Mouse (Mus musculus): ENCODE results near the gene Vmn1r40.

The Vmn1r40 gene

GRCm38 (mm10) chr6:89707240-89707639 lies at the start of gene Vmn1r40:
Gene Vmn1r40, plus strand, starts transcription at chr6:89707540.
- DNase-seq (ENCODE audit: low spot score): no peak

DNA sequence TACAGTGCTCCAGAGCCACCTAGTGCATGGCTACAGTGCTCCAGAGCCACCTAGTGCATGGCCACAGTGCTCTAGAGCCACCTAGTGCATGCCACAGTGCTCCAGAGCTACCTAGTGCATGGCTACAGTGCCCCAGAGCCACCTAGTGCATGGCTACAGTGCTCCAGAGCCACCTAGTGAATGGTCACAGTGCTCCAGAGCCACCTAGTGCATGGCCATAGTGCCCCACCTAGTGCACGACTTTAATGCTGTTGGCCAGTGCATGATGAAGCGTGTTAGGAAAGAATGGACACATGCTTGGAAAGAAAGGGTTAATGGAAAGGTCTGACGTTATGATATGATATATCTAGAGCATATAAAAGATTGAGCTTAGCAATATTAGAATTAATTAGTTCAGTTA lies 49.0 kb upstream of the Vmn1r40 start:
- no peak for DNase-seq (ENCODE audit: low spot score)

- no peak for DNase-seq (ENCODE audit: low spot score)
Observed at GRCm38 (mm10) chr6:89658931-89659330, 48.4 kb upstream of the Vmn1r40 start.

- peak; percentile 66 for DNase-seq (ENCODE audit: low spot score)
Observed at GRCm38 (mm10) chr6:89659692-89660423, 47.5 kb upstream of the Vmn1r40 start.

- DNase-seq (ENCODE audit: low spot score): no peak
Observed at GRCm38 (mm10) chr6:89660490-89660889, 46.9 kb upstream of the Vmn1r40 start.

DNA sequence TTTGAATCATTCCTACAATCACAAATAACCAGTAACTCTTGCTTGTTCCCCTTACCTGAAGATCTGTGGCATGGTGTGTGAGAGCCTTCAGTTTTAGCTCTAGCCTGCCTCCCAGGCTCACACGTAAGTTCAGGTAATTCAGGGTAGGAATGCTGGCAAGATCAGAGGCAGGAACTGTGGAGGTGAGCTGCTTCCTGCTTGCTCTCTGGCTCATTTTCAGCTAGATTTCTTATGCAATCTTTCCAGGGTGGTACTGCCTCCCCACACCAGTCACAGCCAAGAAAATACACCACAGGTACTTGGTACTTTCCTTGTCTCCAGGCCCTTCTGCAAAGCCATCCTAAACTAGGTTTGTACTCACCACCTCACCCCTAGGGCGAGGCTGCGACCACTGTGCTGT lies 44.8 kb upstream of the Vmn1r40 start:
- no peak for DNase-seq (ENCODE audit: low spot score)

- DNase-seq (ENCODE audit: low spot score): no peak
Observed at GRCm38 (mm10) chr6:89665155-89665554, 42.2 kb upstream of the Vmn1r40 start.

- DNase-seq (ENCODE audit: low spot score): peak; percentile 13
Observed at GRCm38 (mm10) chr6:89665667-89666066, 41.7 kb upstream of the Vmn1r40 start.

DNA sequence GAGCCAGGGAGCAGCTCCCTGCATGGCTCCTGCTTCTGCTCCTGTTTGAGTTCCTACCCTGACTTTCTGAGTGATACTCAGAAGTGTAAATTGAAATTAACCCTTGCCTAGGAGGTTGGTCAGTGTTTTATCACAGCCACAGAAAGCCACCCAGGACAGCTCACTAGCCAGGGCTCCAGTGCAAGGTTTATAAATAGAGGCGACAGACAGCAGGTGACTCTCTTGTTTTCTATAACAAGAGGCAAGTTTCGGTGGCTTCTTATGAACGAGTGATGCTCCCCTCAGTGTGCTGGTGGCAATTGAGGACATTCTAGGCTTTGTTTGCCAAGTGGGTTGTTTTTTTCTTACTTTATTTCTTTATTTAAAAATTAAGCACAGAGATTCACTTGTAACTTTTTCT lies 40.4 kb upstream of the Vmn1r40 start:
- no peak for DNase-seq (ENCODE audit: low spot score)

DNA sequence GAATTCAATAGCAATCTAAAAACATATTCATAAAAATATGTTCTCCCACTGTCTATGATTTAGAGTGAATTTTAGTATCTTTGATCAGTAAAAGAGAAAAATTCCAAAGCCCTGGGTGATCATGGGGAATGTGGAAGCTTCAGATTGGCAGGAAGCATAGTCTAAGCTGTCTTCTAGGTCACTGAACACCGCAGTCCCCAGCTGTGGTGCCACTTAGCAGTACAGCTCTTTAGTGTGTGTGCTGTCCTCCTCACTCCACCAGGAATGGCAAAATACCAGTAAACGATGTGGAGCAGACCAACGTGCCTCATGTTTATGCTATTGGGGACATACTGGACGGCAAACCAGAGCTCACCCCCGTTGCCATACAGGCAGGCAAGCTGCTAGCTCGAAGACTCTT lies 37.8 kb upstream of the Vmn1r40 start:
- DNase-seq (ENCODE audit: low spot score): peak; percentile 30

DNA sequence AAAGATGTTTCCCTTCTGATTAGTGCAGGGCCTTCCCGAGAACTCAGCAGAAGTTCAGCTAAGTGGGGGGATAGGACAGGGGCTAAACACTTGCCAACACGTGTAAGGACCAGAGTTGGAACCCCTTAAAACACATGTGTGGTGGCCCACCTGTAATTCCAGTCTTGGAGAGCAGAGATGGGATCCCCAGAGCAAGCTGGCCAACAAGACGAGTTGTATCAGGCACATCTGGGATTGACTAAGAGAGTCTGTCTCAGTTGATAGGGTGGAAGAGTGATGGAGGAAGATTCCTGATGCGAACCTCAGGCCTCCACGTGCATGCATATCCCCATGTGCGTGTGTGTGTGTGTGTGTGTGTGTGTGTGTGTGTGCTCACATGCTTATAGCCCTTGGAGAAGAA lies 35.9 kb upstream of the Vmn1r40 start:
- peak; percentile 25 for DNase-seq (ENCODE audit: low spot score)

- DNase-seq (ENCODE audit: low spot score): no peak
Observed at GRCm38 (mm10) chr6:89672641-89673040, 34.7 kb upstream of the Vmn1r40 start.

DNA sequence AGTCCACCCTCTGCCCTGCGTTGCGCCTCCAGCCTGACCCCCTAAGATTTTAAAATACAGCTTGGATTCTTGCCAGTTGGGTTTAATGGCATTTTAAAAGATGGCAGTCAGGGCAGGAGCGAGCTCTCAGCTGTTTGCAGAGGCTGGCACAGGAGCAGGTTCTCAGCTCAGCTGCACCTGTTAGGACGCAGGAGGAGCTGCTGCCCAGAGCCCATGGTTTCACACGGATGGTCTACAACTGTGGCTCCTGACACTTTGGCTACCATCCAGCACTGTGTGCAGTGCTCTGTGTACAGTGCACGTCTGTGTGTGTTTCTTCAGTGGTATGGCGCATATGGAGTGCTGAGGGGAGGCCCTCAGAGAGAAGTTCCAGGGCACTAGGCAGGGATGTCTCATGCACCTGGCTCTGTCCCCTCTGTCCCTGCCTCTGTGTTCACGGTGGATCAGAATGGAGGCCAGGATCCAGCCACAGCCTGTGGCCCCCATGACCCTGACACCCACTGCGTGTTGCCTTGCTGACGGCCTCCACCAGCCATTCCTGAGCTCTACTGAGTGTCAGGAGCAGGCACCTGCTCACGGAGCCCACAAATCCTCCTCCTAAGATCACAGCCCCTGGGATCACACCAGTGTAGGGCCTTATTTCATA lies 34.1 kb upstream of the Vmn1r40 start:
- DNase-seq (ENCODE audit: low spot score): peak; percentile 37

DNA sequence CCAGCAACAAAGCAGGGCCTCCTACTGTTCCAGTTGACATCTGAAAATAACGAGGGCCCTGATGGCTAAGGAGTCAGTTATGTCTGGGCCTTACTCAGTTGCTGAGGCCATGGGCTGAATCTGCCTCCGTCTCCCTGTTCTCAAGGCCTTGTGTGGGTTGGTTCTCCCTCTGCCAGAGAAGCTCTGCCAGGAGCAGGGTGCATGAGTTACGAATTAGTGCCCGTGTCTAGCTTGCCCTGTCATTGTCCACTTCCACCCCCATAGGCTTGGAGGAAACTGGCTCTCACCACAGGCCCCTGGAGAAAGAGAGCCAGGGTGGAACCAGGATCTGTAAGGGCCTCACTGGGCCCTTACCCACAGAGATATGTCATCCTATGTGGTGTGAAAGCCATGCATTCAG lies 28.8 kb upstream of the Vmn1r40 start:
- no peak for DNase-seq (ENCODE audit: low spot score)

GRCm38 (mm10) chr6:89679291-89679835 lies 28.0 kb upstream of the Vmn1r40 start:
- peak; percentile 76 for DNase-seq (ENCODE audit: low spot score)

DNA sequence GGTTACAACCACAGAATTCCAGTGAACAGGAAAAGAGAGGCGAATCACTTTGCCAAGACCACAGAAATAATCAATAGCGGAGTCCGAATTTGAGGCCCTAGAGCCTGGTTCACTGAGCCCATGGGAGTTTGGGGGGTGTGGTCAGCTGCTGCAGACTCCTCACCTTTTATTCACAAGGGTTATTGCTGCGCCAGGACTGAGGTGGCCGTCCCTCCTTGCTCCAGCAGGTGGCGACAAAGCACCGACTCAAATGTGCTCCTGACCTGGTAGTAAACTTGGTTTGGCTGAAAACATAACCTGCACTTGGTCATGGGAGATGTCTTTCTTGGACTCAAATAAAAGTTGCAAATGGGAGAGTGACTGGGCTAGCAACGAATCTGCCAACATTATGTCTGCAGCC lies 27.2 kb upstream of the Vmn1r40 start:
- DNase-seq (ENCODE audit: low spot score): peak; percentile 90

- no peak for DNase-seq (ENCODE audit: low spot score)
Observed at GRCm38 (mm10) chr6:89684231-89684630, 23.1 kb upstream of the Vmn1r40 start.

GRCm38 (mm10) chr6:89687100-89687499 lies 20.2 kb upstream of the Vmn1r40 start:
- DNase-seq (ENCODE audit: low spot score): no peak

- no peak for DNase-seq (ENCODE audit: low spot score)
Observed at GRCm38 (mm10) chr6:89706624-89707023, 716 bp upstream of the Vmn1r40 start.

DNA sequence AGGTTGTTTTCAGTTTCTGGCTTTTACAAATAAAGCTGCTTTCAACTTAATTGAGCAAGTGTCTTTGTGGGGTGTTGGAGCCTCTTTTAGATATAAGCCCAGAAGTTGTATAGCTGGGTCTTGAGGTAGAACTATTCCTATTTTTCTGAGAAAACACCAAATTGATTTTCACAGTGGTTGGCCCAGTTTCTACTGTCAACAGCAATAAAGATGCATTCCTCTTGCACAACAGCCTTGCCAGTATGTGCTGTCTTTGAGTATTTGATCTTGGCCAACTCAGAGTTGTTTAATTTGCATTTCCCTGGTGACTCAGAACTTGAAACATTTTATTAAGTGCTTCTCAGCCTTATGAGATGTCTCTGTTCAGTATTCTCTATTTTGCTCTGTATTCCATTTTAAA lies 10.7 kb downstream of the Vmn1r40 start:
- no peak for DNase-seq (ENCODE audit: low spot score)

- DNase-seq (ENCODE audit: low spot score): no peak
Observed at GRCm38 (mm10) chr6:89740466-89740865, 33.1 kb downstream of the Vmn1r40 start, which contains the start of gene Vmn1r41. Gene Vmn1r41, plus strand, starts transcription at chr6:89740766.

DNA sequence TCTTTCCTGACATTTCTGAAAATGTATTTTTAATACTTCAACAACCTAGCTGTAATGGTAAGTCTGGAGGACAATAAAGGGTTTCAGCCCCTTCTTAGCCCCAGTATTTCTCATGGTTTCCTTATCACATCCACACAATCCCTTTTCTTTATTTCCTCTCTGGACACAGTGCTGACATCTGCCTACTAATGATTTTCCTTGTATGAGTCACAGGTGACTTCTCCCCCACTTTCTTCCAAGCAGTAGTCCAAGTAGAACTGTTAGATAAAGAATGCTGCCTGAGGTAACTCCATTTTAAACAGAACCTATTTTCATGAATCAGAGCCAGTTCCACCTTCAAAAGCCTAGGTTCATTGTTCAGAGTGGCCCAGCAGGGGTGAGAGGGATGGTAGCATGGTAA lies 35.5 kb downstream of the Vmn1r40 start:
- DNase-seq (ENCODE audit: low spot score): no peak
